Mouse (Mus musculus) heart, adult 2 months (tissue): Measurements from ENCODE around the gene Hist2h3c2. TPM values are rescaled to one million over a fixed set of nuclear protein-coding genes. Genes with fewer than 3 reads are reported as not detected.
A peak's percentile ranks its signal among the peaks of the same experiment; 100 is the strongest.

ENCODE experiments used
- DNase-seq, 2 experiments: peaks; one replicate each; pipeline ENCODE4 v3.0.0; 2021
- H3K27ac ChIP-seq: fragments of 200-600 bp; 2 replicates; pipeline ENCODE4 v1.8.1; 2022
- H3K27me3 ChIP-seq: fragments of 200-500 bp; 2 replicates; pipeline ENCODE4 v1.6.1; 2012; ENCODE audit warnings: mild to moderate bottlenecking, low read length, inconsistent platforms, mixed read lengths; ENCODE audit not compliant: control insufficient read depth, insufficient read depth
- H3K36me3 ChIP-seq: fragments of 200-500 bp; 2 replicates; pipeline ENCODE4 v1.6.1; 2012; ENCODE audit warnings: low read length, inconsistent platforms; ENCODE audit not compliant: control insufficient read depth, insufficient read depth
- H3K4me1 ChIP-seq: fragments of 200-500 bp; 2 replicates; pipeline ENCODE4 v1.6.1; 2011; ENCODE audit warnings: low read length; ENCODE audit not compliant: control insufficient read depth, insufficient read depth
- H3K4me3 ChIP-seq: fragments of 200-600 bp; 2 replicates; pipeline ENCODE4 v1.8.1; 2022
- H3K79me2 ChIP-seq: fragments of 200-500 bp; replicated peaks from 2 replicates; pipeline ENCODE4 v1.6.1; 2012; ENCODE audit warnings: mild to moderate bottlenecking, inconsistent platforms, low read length, moderate library complexity, mixed read lengths; ENCODE audit not compliant: control insufficient read depth, insufficient read depth
- H3K9ac ChIP-seq: fragments of 200-500 bp; 2 replicates; pipeline ENCODE4 v1.6.1; 2012; ENCODE audit warnings: low read depth, mild to moderate bottlenecking, control low read depth, inconsistent platforms, low read length, mixed read lengths
- CTCF ChIP-seq: fragments of 200-600 bp; IDR thresholded peaks from 2 replicates; pipeline ENCODE4 v1.8.1; 2022; ENCODE audit warnings: antibody characterized with exemption, mild to moderate bottlenecking, moderate library complexity
- EP300 ChIP-seq: fragments of 200-500 bp; IDR thresholded peaks from 2 replicates; pipeline ENCODE4 v1.6.1; 2011; ENCODE audit warnings: low read depth, low read length, control low read depth; ENCODE audit not compliant: insufficient read depth
- POLR2A ChIP-seq: fragments of 200-500 bp; IDR thresholded peaks from 2 replicates; pipeline ENCODE4 v1.6.1; 2011; ENCODE audit warnings: mild to moderate bottlenecking, low read depth, low read length, control low read depth; ENCODE audit not compliant: insufficient read depth
- WGBS: fragments of 180-500 bp; shearing (Covaris S2); methylation state at CpG from one replicate; pipeline ENCODE4 v1.1.7; 2018; 5-methylcytosine and 5-hydroxymethylcytosine counted together
- intact Hi-C: fragments of 180-260 bp; cut with DNase I; formaldehyde crosslinking; loops from one replicate; pipeline ENCODE4 v1.15.1; 2025
- microRNA-seq, 2 experiments: library from miRNA; unstranded; fragments of <30 nt; microRNA quantifications; one replicate each; pipeline ENCODE4 v1.2.0; 2021
- polyA plus RNA-seq: library from polyadenylated mRNA; depleted of rRNA; stranded (reverse); fragments of >200 nt; gene quantifications from 2 replicates; pipeline ENCODE4 v1.2.3, GENCODE M21; 2012; rRNA removed
- total RNA-seq, 2 experiments: library from RNA; stranded (reverse); gene quantifications; 2 replicates each; pipeline ENCODE4 v1.2.3; 2021

The Hist2h3c2 gene
- total and polyA plus RNA-seq, 3 experiments, result 5.5 to 9.2 (median 6.2) TPM

GRCm38 (mm10) chr3:96196437-96197128 lies 42.3 kb downstream of the Hist2h3c2 start:
- 19% methylated on average over 27 of the region's 27 CpGs for WGBS
- intact Hi-C loops, result no loop called here
- Histone ChIP-seq H3K79me2 (no peaks in the 10 kb centered on the region), H3K27ac (peak overlapping the region; percentile 91), H3K4me3 (peak overlapping the region; percentile 70), H3K4me1 (no peaks in the 10 kb centered on the region), H3K27me3 (no peaks in the 10 kb centered on the region), H3K9ac (peak overlapping the region; percentile 80), H3K36me3 (no peaks in the 10 kb centered on the region)
- TF ChIP-seq CTCF (no peak), POLR2A (no peak), EP300 (no peak)
- no peak for DNase-seq

- DNase-seq, result no peak
- 92% methylated on average over 11 of the region's 11 CpGs for WGBS
These were observed 43.2 kb downstream of the Hist2h3c2 start for GRCm38 (mm10) chr3:96195616-96196313.

GRCm38 (mm10) chr3:96194966-96195365 lies 44.0 kb downstream of the Hist2h3c2 start:
- DNase-seq, result no peak
- no peak overlapping the region for H3K27ac ChIP-seq
- no peaks in the 10 kb centered on the region for H3K36me3 ChIP-seq
- H3K4me1 ChIP-seq, result no peaks in the 10 kb centered on the region
- 87% methylated on average over 10 of the region's 10 CpGs for WGBS
- TF ChIP-seq CTCF, result no peak
- TF ChIP-seq EP300, result no peak
- TF ChIP-seq POLR2A, result no peak
- no peaks in the 10 kb centered on the region for H3K27me3 ChIP-seq
- H3K79me2 ChIP-seq, result no peaks in the 10 kb centered on the region
- H3K4me3 ChIP-seq, result no peak overlapping the region
- intact Hi-C loops, result no loop called here
- no peak overlapping the region for H3K9ac ChIP-seq

More at GRCm38 (mm10) chr3:96195616-96196313, 43.2 kb downstream of the Hist2h3c2 start:
- no peaks in the 10 kb centered on the region for H3K4me1 ChIP-seq
- intact Hi-C loops, result no loop called here
- no peaks in the 10 kb centered on the region for H3K27me3 ChIP-seq
- no peak overlapping the region for H3K4me3 ChIP-seq
- TF ChIP-seq POLR2A (0 out of 2 replicates have a peak, but pooled peaks have one; percentile 29), CTCF (peak; percentile 41), EP300 (no peak)
- H3K9ac ChIP-seq, result no peak overlapping the region
- no peak overlapping the region for H3K27ac ChIP-seq
- no peaks in the 10 kb centered on the region for H3K79me2 ChIP-seq
- H3K36me3 ChIP-seq, result no peaks in the 10 kb centered on the region

GRCm38 (mm10) chr3:96192977-96193376 lies 46.0 kb downstream of the Hist2h3c2 start:
- H3K27ac ChIP-seq, result no peak overlapping the region
- no peaks in the 10 kb centered on the region for H3K4me1 ChIP-seq
- no peak for TF ChIP-seq EP300
- no peak for TF ChIP-seq CTCF
- no peak for TF ChIP-seq POLR2A
- DNase-seq, result no peak
- H3K36me3 ChIP-seq, result no peaks in the 10 kb centered on the region
- H3K9ac ChIP-seq, result no peak overlapping the region
- H3K4me3 ChIP-seq, result no peak overlapping the region
- WGBS, result 44% methylated on average over 12 of the region's 12 CpGs
- no peaks in the 10 kb centered on the region for H3K27me3 ChIP-seq
- H3K79me2 ChIP-seq, result no peaks in the 10 kb centered on the region
- intact Hi-C loops, result no loop called here

Small RNA genes lying within 50 kb of the gene (microRNA-seq; reads per million reads assigned to microRNA genes)
- gene Gm44492 (0 to 0.56 reads per million in 2 experiments), gene Gm47311 (0 reads per million in 2 experiments), gene Gm47313 (0 reads per million in 2 experiments)

Other genes starting within 250 kb of the Hist2h3c2 start
- 10 to 100 TPM; 65.4 to 67.5 TPM for gene Plekho1, start 243.1 kb downstream of the Hist2h3c2 start, total RNA-seq
- gene Plekho1, start 243.1 kb downstream of the Hist2h3c2 start, polyA plus RNA-seq, result 82.8 and 110 TPM in 2 replicates
- 10 to 100 TPM; 23.0 to 24.5 TPM for gene Vps45, start 180.7 kb downstream of the Hist2h3c2 start, total RNA-seq
- gene Vps45, start 180.7 kb downstream of the Hist2h3c2 start, polyA plus RNA-seq, result 4.3 and 7.1 TPM in 2 replicates
- 10 to 100 TPM; 46.0 to 57.4 TPM for gene Otud7b, start 134.6 kb downstream of the Hist2h3c2 start, total RNA-seq
- gene Otud7b, start 134.6 kb downstream of the Hist2h3c2 start, polyA plus RNA-seq, result 10.9 and 15.8 TPM in 2 replicates
- 1 to 10 TPM; 2.1 to 3.5 TPM for gene Mtmr11, start 77.1 kb downstream of the Hist2h3c2 start, total RNA-seq
- gene Mtmr11, start 77.1 kb downstream of the Hist2h3c2 start, polyA plus RNA-seq, result 5.5 and 11.7 TPM in 2 replicates
- gene Sf3b4, start 66.8 kb downstream of the Hist2h3c2 start, total RNA-seq, result 10 to 100 TPM; 15.7 to 16.5 TPM
- 19.2 and 23.0 TPM in 2 replicates for gene Sf3b4, start 66.8 kb downstream of the Hist2h3c2 start, polyA plus RNA-seq
- 1 to 10 TPM; 3.4 to 5.4 TPM for gene Sv2a, start 58.0 kb downstream of the Hist2h3c2 start, total RNA-seq
- 4.5 and 5.7 TPM in 2 replicates for gene Sv2a, start 58.0 kb downstream of the Hist2h3c2 start, polyA plus RNA-seq
- gene Bola1, start 19.4 kb downstream of the Hist2h3c2 start, total RNA-seq, result 10 to 100 TPM; 22.6 to 28.7 TPM
- 22.3 and 36.0 TPM in 2 replicates for gene Bola1, start 19.4 kb downstream of the Hist2h3c2 start, polyA plus RNA-seq
- gene Hist2h2ab, start 19.3 kb downstream of the Hist2h3c2 start, total RNA-seq, result 1 to 10 TPM; 1.9 to 2.0 TPM
- gene Hist2h2ab, start 19.3 kb downstream of the Hist2h3c2 start, polyA plus RNA-seq, result 0.35 TPM in 1 of 2 replicates, not detected in the other
- gene Hist2h2ac, start 18.2 kb downstream of the Hist2h3c2 start, total RNA-seq, result 10 to 100 TPM; 18.1 to 26.3 TPM
- gene Hist2h2ac, start 18.2 kb downstream of the Hist2h3c2 start, polyA plus RNA-seq, result 1.3 and 1.5 TPM in 2 replicates
- gene Hist2h2be, start 18.0 kb downstream of the Hist2h3c2 start, total RNA-seq, result 10 to 100 TPM in 1 of 2 experiments, 1 to 10 TPM in 1; 9.4 to 10.1 TPM
- gene Hist2h2be, start 18.0 kb downstream of the Hist2h3c2 start, polyA plus RNA-seq, result 6.9 and 11.9 TPM in 2 replicates
- gene Hist2h2aa2, start 1.1 kb upstream of the Hist2h3c2 start, total RNA-seq, result 100 to 1,000 TPM; 189 to 218 TPM
- gene Hist2h2aa2, start 1.1 kb upstream of the Hist2h3c2 start, polyA plus RNA-seq, result 33.9 and 73.5 TPM in 2 replicates
- 10 to 100 TPM in 1 of 2 experiments, 1 to 10 TPM in 1; 7.1 to 13.0 TPM for gene Hist2h2aa1, start 6.4 kb upstream of the Hist2h3c2 start, total RNA-seq
- 60.4 and 124 TPM in 2 replicates for gene Hist2h2aa1, start 6.4 kb upstream of the Hist2h3c2 start, polyA plus RNA-seq
- gene Hist2h3c1, start 7.6 kb upstream of the Hist2h3c2 start, total RNA-seq, result not detected
- not detected in 2 replicates for gene Hist2h3c1, start 7.6 kb upstream of the Hist2h3c2 start, polyA plus RNA-seq
- gene Hist2h4, start 24.2 kb upstream of the Hist2h3c2 start, total RNA-seq, result 10 to 100 TPM; 11.6 to 14.0 TPM
- gene Hist2h4, start 24.2 kb upstream of the Hist2h3c2 start, polyA plus RNA-seq, result 1.1 and 1.4 TPM in 2 replicates
- gene Hist2h3b, start 29.5 kb upstream of the Hist2h3c2 start, total RNA-seq, result 10 to 100 TPM; 11.5 to 18.3 TPM
- 0.94 and 5.2 TPM in 2 replicates for gene Hist2h3b, start 29.5 kb upstream of the Hist2h3c2 start, polyA plus RNA-seq
- gene Hist2h2bb, start 30.6 kb upstream of the Hist2h3c2 start, total RNA-seq, result 10 to 100 TPM; 34.1 to 34.7 TPM
- gene Hist2h2bb, start 30.6 kb upstream of the Hist2h3c2 start, polyA plus RNA-seq, result 1.2 TPM in 1 of 2 replicates, not detected in the other
- 1 to 10 TPM; 1.2 to 1.3 TPM for gene Fcgr1, start 54.8 kb upstream of the Hist2h3c2 start, total RNA-seq
- gene Fcgr1, start 54.8 kb upstream of the Hist2h3c2 start, polyA plus RNA-seq, result 1.1 and 2.4 TPM in 2 replicates
- not detected for gene BC107364, start 213.2 kb upstream of the Hist2h3c2 start, total RNA-seq
- gene BC107364, start 213.2 kb upstream of the Hist2h3c2 start, polyA plus RNA-seq, result 0.15 TPM in 1 of 2 replicates, not detected in the other